Mouse (Mus musculus) megakaryocyte, embryonic 14.5 days (primary cell): Measurements from ENCODE around the gene Zfp784.

Experiments used
- FLI1 ChIP-seq: IDR thresholded peaks from 2 replicates; pipeline ENCODE4 v1.6.1; 2012; ENCODE audit warnings: low read length, inconsistent platforms, mixed read lengths
- GATA1 ChIP-seq: IDR thresholded peaks from 3 replicates; pipeline ENCODE4 v1.6.1; 2012; ENCODE audit warnings: mixed read lengths, low read length, inconsistent platforms, borderline replicate concordance

DNA sequence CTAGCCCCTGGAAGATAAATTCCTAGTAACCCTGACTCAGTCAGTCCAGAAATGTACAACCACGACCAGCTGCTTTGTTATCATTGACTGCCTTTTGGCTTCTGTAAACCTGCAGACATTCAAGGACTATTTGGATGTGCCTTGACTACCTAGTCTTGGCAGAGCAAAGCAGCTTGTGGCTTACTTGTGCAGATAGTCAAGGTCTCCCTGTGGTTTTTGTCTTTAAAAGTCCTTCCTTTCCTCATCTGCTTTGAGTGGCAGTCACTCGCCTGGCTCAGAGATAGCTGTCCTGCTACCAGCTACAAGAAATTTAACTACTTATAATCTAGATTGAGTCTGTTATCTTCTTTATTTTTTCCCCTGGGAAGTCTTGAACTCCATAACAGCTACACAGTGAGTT, 6.7 kb upstream of the Zfp784 start:
- TF ChIP-seq FLI1 (no peak), GATA1 (no peak)
